Mouse (Mus musculus): Measurements from ENCODE around the gene Kctd2. TPM values are rescaled to one million over a fixed set of nuclear protein-coding genes. Genes with fewer than 3 reads are reported as not detected.
"Not testable (repeated sequence)": the region's sequence is repeated elsewhere in the genome, so short reads cannot be mapped to it uniquely, and the experiment has no call there.

Gene Kctd2
- polyA plus RNA-seq, 1 experiment from 2014 or later = 17.5 TPM

GRCm38 (mm10) chr11:115381276-115381675, 38.7 kb upstream of the Kctd2 start:
- Histone ChIP-seq H3K27ac (ENCODE audit: poor library complexity, severe bottlenecking) (peak overlapping the region; percentile 15; the same call in 1 of the 2 replicates), H3K9ac (no peak overlapping the region), H3K27me3 (replicated peaks) (peaks cover 33% of the 10 kb centered on the region), H3K9me3 (replicated peaks) (peaks cover 4% of the 10 kb centered on the region; the same call in 1 of the 2 replicates), H3K4me2 (peak overlapping the region; percentile 90), H3K4me3 (peak overlapping the region; percentile 77), H3K4me1 (replicated peaks) (peaks cover 30% of the 10 kb centered on the region), H3K36me3 (no peaks in the 10 kb centered on the region)
- no peak for ATAC-seq (ENCODE audit: insufficient number of reproducible peaks, low FRiP score)
- 12% methylated on average over 9 of the region's 9 CpGs for WGBS

GRCm38 (mm10) chr11:115381743-115382539, 38.0 kb upstream of the Kctd2 start, which contains the start of gene Cdr2l:
Gene Cdr2l, plus strand, starts transcription at chr11:115381916.
- peak; percentile 78 for ATAC-seq (ENCODE audit: insufficient number of reproducible peaks, low FRiP score)
- peak within 1 kb of the TSS; percentile 77 for H3K4me3 ChIP-seq
- peak within 1 kb of the TSS; percentile 52 for H3K27ac ChIP-seq (ENCODE audit: poor library complexity, severe bottlenecking)
- H3K4me1 ChIP-seq (replicated peaks) = peaks cover 30% of the 10 kb centered on the region
- under 1% methylated on average over 76 of the region's 76 CpGs for WGBS
- peaks cover 4% of the 10 kb centered on the region; the same call in 1 of the 2 replicates for H3K9me3 ChIP-seq (replicated peaks)
- H3K27me3 ChIP-seq (replicated peaks) = peaks cover 27% of the 10 kb centered on the region
- peak within 1 kb of the TSS; percentile 90 for H3K4me2 ChIP-seq
- H3K36me3 ChIP-seq = no peaks in the 10 kb centered on the region
- peak within 1 kb of the TSS; percentile 85 for H3K9ac ChIP-seq

DNA sequence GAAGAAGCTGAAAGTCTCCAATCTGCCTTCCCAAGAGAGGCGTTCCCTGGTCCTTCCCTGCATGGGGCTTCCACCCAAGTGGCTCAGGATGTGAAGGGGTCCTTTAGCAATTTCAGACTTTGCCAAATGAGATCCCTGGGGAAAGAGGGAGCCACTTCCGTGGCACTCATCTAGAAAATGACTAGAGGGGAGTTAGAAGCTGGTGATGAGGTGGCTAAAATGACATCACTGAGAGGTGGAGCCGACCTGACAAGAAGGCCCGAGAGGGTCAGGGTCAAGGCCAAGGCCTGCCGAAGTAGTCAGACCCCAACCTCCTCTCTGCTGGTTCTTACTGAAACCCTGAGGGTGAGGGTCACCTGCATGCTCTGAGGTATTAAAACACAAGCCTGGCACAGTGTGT, 37.0 kb upstream of the Kctd2 start:
- Histone ChIP-seq H3K4me1 (replicated peaks) (peaks cover 30% of the 10 kb centered on the region), H3K36me3 (no peaks in the 10 kb centered on the region), H3K9me3 (replicated peaks) (peaks cover 3% of the 10 kb centered on the region; the same call in 1 of the 2 replicates), H3K4me2 (peak overlapping the region; percentile 90), H3K27me3 (replicated peaks) (peaks cover 23% of the 10 kb centered on the region), H3K4me3 (peak overlapping the region; percentile 77), H3K9ac (peak overlapping the region; percentile 85), H3K27ac (ENCODE audit: poor library complexity, severe bottlenecking) (no peak overlapping the region)
- ATAC-seq (ENCODE audit: insufficient number of reproducible peaks, low FRiP score) = no peak
- WGBS = 16% methylated on average over 5 of the region's 5 CpGs

- Histone ChIP-seq H3K27me3 (replicated peaks) (peaks cover 23% of the 10 kb centered on the region), H3K27ac (ENCODE audit: poor library complexity, severe bottlenecking) (peak overlapping the region; percentile 17; the same call in 1 of the 2 replicates), H3K4me2 (peak overlapping the region; percentile 90), H3K4me1 (replicated peaks) (peaks cover 30% of the 10 kb centered on the region), H3K9me3 (replicated peaks) (no peaks in the 10 kb centered on the region), H3K9ac (no peak overlapping the region), H3K36me3 (no peaks in the 10 kb centered on the region), H3K4me3 (peak overlapping the region; percentile 77; the same call in 1 of the 2 replicates)
- 51% methylated on average over 16 of the region's 16 CpGs for WGBS
- ATAC-seq (ENCODE audit: insufficient number of reproducible peaks, low FRiP score) = no peak
Measured at GRCm38 (mm10) chr11:115383701-115384474, 36.0 kb upstream of the Kctd2 start.

DNA sequence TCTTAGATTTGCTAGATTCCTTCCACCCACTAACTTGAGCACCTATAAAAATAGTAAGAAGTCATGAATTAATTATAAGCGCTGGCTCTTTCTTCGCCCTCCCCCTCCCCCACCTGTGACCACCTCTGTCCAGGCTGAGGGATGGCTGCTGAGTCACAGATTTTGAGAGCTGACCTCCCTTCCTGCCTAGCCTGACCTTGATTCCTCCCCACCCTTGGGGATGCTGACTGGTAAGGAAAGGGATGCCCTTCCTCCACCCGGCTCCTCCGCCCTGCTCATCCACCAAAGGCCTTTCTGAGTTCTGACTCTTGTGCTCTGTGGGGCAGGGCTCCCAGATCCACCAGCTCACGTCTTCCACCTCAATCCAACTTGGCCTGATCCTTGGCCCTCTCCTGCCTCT, 35.3 kb upstream of the Kctd2 start:
- H3K4me3 ChIP-seq = no peak overlapping the region
- H3K27me3 ChIP-seq (replicated peaks) = peaks cover 23% of the 10 kb centered on the region
- WGBS = 73% methylated on average over 5 of the region's 5 CpGs
- no peak overlapping the region for H3K9ac ChIP-seq
- H3K36me3 ChIP-seq = no peaks in the 10 kb centered on the region
- no peaks in the 10 kb centered on the region for H3K9me3 ChIP-seq (replicated peaks)
- ATAC-seq (ENCODE audit: insufficient number of reproducible peaks, low FRiP score) = no peak
- H3K4me2 ChIP-seq = peak overlapping the region; percentile 90
- peak overlapping the region; percentile 17; the same call in 1 of the 2 replicates for H3K27ac ChIP-seq (ENCODE audit: poor library complexity, severe bottlenecking)
- H3K4me1 ChIP-seq (replicated peaks) = peaks cover 30% of the 10 kb centered on the region

DNA sequence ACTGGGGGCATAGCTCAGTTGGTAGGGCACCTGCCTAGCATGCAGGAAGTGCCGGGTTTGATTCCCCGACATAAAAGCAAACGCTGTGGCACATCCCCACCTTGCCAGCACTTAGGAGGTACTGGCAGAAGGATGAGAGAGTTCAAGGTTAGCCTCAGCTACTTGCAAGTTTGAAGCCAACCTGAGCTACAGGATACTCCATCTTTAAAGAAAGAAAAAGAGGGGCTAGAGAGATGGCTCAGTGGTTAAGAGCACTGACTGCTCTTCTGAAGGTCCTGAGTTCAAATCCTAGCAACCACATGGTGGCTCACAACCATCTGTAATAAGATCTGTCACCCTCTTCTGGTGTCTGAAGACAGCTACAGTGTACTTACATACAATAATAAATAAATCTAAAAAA, 33.1 kb upstream of the Kctd2 start:
- Histone ChIP-seq H3K27me3 (replicated peaks) (peaks cover 23% of the 10 kb centered on the region), H3K4me1 (replicated peaks) (peaks cover 27% of the 10 kb centered on the region), H3K36me3 (peaks cover 16% of the 10 kb centered on the region)
- H3K9ac ChIP-seq; H3K9me3 ChIP-seq (replicated peaks); H3K4me2 ChIP-seq; H3K27ac ChIP-seq (ENCODE audit: poor library complexity, severe bottlenecking); H3K4me3 ChIP-seq; ATAC-seq (ENCODE audit: insufficient number of reproducible peaks, low FRiP score): not testable (repeated sequence)
- 81% methylated on average over 3 of the region's 3 CpGs for WGBS

DNA sequence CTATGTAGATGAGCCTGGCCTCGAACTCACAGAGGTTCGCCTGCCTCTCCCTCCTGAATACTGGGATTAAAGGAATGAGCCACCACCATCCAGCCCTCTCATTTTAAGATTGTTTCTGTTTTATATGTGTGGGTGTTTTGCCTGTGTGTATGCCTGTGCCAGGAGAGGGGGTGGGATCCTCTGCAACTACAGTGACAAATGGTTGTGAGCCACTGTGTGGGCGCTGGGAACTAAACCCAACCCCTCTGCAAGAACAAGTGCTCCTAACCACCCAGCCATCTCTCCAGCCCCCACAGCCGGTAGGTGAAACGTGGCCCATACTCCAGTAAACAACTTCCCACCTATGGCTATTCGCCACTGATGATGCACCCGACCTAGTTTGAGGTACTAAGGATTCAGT, 28.6 kb upstream of the Kctd2 start:
- peaks cover 47% of the 10 kb centered on the region for H3K36me3 ChIP-seq
- 0 out of 2 replicates have a peak, but pooled peaks cover 9% of the 10 kb centered on the region for H3K4me1 ChIP-seq (replicated peaks)
- H3K4me3 ChIP-seq = no peak overlapping the region
- H3K9ac ChIP-seq = no peak overlapping the region
- no peak overlapping the region for H3K27ac ChIP-seq (ENCODE audit: poor library complexity, severe bottlenecking)
- no peaks in the 10 kb centered on the region for H3K9me3 ChIP-seq (replicated peaks)
- H3K4me2 ChIP-seq = no peak overlapping the region
- ATAC-seq (ENCODE audit: insufficient number of reproducible peaks, low FRiP score) = no peak
- 76% methylated on average over 7 of the region's 7 CpGs for WGBS
- H3K27me3 ChIP-seq (replicated peaks) = peaks cover 24% of the 10 kb centered on the region; the same call in 1 of the 2 replicates

GRCm38 (mm10) chr11:115393721-115394325, 26.1 kb upstream of the Kctd2 start:
- Histone ChIP-seq H3K27ac (ENCODE audit: poor library complexity, severe bottlenecking) (no peak overlapping the region), H3K9ac (peak overlapping the region; percentile 16; the same call in 1 of the 2 replicates)

DNA sequence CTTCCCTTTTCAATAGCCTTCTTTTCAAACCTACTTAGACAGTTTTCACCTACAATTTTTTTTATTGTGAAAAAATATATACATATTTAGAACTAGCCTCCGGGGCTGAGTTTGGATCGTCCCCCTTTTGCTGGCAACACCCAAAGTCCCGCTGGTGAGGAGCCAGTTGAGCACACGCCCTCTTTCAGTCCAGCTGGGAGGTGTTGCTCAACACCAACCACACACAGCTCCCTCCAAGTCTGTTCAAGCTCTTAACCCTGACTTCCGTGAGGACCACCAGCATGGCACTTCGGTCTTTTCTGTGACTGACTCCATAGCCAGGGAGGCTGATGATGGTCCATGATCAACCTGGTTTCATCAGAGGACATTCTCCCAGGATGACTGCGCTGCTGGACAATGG, 21.8 kb upstream of the Kctd2 start:
- peaks cover 15% of the 10 kb centered on the region; the same call in 1 of the 2 replicates for H3K4me1 ChIP-seq (replicated peaks)
- no peak for ATAC-seq (ENCODE audit: insufficient number of reproducible peaks, low FRiP score)
- H3K9ac ChIP-seq = no peak overlapping the region
- no peak overlapping the region for H3K4me2 ChIP-seq
- H3K4me3 ChIP-seq = no peak overlapping the region
- peaks cover 17% of the 10 kb centered on the region; the same call in 1 of the 2 replicates for H3K27me3 ChIP-seq (replicated peaks)
- 77% methylated on average over 7 of the region's 7 CpGs for WGBS
- H3K36me3 ChIP-seq = peaks cover 22% of the 10 kb centered on the region
- H3K27ac ChIP-seq (ENCODE audit: poor library complexity, severe bottlenecking) = no peak overlapping the region
- no peaks in the 10 kb centered on the region for H3K9me3 ChIP-seq (replicated peaks)

More at GRCm38 (mm10) chr11:115393721-115394325, 26.1 kb upstream of the Kctd2 start:
- Histone ChIP-seq H3K9me3 (replicated peaks) (no peaks in the 10 kb centered on the region), H3K4me1 (replicated peaks) (peaks cover 9% of the 10 kb centered on the region; the same call in 1 of the 2 replicates), H3K27me3 (replicated peaks) (peaks cover 24% of the 10 kb centered on the region; the same call in 1 of the 2 replicates), H3K4me3 (peak overlapping the region; percentile 27), H3K36me3 (peaks cover 47% of the 10 kb centered on the region), H3K4me2 (peak overlapping the region; percentile 62)
- 0 out of 2 replicates have a peak, but pooled peaks have one; percentile 36 for ATAC-seq (ENCODE audit: insufficient number of reproducible peaks, low FRiP score)
- 50% methylated on average over 34 of the region's 34 CpGs for WGBS

DNA sequence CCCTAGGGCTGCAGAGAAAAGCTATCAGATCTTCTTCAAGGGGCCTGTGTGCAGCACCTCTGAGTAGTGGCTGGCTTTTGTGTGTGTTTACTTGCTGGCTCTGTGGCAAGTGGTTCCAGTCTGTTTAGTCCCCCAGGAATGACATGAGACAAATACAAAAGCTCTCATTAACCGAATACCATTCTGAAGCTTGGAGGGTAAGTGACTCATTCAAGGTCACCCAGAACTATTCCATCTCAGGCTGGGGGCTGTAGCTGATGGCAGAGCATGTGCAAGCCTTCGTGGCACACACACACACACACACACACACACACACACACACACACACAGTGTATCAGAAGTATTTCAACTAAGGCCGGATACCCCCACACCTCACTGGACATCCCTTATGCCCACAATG, 19.8 kb upstream of the Kctd2 start:
- H3K9ac ChIP-seq = no peak overlapping the region
- no peaks in the 10 kb centered on the region for H3K9me3 ChIP-seq (replicated peaks)
- H3K27ac ChIP-seq (ENCODE audit: poor library complexity, severe bottlenecking) = no peak overlapping the region
- 73% methylated on average over 3 of the region's 3 CpGs for WGBS
- peaks cover 15% of the 10 kb centered on the region for H3K4me1 ChIP-seq (replicated peaks)
- ATAC-seq (ENCODE audit: insufficient number of reproducible peaks, low FRiP score) = no peak
- H3K4me3 ChIP-seq = no peak overlapping the region
- H3K36me3 ChIP-seq = 0 out of 2 replicates have a peak, but pooled peaks cover 5% of the 10 kb centered on the region
- H3K27me3 ChIP-seq (replicated peaks) = no peaks in the 10 kb centered on the region
- no peak overlapping the region for H3K4me2 ChIP-seq
